Mouse (Mus musculus): ENCODE results near the gene Zcwpw1.
A peak's percentile ranks its signal among the peaks of the same experiment; 100 is the strongest.

The Zcwpw1 gene

DNA sequence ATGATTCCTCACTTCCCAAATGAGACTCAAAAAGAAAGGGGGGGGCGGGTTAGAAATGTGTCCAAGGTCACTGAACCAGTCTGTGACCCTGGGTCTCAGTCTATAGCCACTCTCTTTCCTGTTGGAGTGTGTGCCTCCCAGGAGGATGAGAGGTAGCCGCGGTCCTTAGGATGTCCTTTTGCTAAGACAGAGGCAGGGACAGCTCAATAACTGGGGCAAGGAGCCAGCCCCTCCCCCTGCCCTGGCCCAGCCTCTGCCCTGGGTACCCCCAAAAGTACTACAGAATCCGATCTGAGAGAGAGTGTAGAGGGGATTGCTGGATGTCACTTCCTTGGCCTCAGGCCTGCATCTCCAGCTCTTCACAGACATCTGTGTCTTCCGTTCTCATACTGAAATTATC lies 32.2 kb upstream of the Zcwpw1 start:
- no peak for DNase-seq (ENCODE audit: low read depth)

DNA sequence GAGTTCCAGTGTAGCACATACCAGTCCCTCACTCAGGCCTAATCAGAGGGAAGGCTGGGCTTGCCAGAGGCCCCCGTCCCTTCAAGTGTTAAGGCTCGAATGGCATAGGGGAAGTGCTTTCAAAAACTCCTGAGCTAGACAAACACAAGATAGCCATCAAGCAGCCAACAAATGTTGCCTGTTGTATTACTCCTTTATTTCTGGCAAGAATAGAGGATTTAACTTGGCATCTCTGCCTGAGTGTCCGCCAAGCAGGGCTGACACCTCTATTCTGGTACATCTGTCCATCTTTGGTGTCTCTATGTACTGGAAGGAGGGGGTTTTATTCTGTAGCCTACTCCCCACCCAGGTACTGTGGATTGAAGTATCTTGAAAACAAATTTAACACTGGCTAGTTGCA lies 31.5 kb upstream of the Zcwpw1 start:
- DNase-seq (ENCODE audit: low read depth) = no peak

- peak; percentile 79 for DNase-seq (ENCODE audit: low read depth)
Observed at GRCm38 (mm10) chr5:137756882-137757661, 30.5 kb upstream of the Zcwpw1 start.

GRCm38 (mm10) chr5:137757887-137758286 lies 29.7 kb upstream of the Zcwpw1 start:
- no peak for DNase-seq (ENCODE audit: low read depth)

- DNase-seq (ENCODE audit: low read depth) = no peak
Observed at GRCm38 (mm10) chr5:137758921-137759534, 28.6 kb upstream of the Zcwpw1 start.

DNA sequence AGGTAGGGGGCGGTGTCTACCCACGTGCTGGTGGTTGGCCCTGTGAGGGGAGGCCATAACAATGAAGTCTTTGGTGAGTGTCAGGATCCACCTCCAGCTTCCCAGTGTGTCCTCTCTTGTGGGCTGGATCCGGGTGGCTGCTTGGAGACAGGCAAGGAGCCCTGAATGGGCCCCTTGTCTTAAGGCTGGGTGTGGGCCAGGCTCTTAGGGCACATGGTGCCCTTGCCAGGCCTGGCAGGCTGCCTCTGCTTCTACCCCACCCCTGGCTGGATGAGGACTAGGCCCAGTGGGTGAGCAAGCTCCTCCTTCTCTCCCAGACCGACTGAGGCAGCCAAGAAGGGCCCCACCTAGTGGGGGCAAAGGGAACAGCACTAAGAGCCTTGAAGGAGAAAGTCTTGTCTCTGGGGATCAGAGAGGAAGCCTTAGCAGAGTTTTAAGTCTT lies 27.6 kb upstream of the Zcwpw1 start:
- peak; percentile 91 for DNase-seq (ENCODE audit: low read depth)

DNA sequence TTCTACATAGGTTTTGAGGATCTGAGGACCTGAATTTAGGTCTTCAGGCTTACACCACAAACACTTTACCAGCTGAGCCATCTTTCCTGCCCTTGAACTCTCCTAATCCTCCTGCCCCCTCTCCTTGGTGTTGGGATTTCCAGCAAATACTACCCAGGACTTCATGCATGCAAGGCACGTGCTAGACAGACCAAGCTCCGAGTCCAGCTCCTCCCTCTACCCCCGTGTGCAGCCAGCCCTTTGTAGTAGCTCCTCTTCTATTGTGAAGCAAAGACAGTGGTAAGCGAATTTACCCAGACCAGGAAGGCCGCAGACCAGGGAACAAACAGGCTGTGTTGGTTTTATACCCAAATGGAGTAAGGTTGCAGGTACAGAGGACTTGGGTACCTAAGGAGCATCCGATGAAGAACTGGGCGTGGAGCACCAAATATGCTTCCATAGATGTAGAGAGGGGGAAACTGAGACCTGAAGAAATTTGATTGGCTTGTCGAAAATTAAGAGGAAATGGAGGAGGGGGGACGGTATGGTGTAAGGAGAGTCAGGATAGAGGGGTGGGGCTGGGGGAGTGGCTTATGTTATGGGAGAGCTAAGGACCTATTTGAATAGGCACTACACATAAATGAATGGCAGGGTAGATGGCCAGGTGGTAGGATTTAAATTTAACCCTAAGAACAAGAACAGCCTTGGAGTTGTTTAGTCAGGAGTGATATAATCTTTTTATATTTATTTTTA lies 22.8 kb upstream of the Zcwpw1 start:
- no peak for DNase-seq (ENCODE audit: low read depth)

- peak; percentile 59 for DNase-seq (ENCODE audit: low read depth)
Observed at GRCm38 (mm10) chr5:137766270-137766669, 21.3 kb upstream of the Zcwpw1 start.

DNA sequence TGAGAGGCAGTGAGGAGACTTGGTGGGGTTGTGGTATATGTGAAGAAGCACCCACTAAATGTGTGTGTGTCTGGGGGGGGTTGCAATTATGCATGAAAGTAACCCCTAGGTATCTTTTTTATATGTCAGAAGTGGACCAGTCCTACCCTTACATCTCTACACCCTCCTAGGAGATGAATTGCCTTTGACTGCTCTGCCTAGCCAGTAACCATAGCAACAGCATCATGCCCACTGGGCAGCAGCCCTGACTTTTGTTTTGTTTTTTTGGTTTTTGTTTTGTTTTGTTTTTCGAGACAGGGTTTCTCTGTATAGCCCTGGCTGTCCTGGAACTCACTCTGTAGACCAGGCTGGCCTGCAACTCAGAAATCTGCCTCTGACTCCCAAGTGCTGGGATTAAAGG lies 19.1 kb upstream of the Zcwpw1 start:
- DNase-seq (ENCODE audit: low read depth) = no peak

DNA sequence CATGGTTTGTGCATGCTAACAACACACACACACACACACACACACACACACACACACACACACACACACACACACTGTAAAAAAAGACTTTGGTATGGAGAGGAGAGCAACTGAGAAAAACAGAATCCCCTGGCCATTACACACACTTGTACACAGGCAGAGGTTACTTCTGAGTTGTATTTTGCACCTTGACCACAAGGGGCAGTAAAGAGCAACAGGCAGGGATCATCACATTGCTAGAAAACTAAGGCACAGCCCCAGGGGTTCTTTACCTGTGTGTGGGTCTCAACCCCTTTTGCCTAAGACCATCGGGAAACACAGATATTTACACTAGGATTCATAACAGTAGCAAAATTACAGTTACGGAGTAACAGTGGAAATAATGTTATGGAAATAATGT lies 16.9 kb upstream of the Zcwpw1 start:
- DNase-seq (ENCODE audit: low read depth) = peak; percentile 70

GRCm38 (mm10) chr5:137772755-137773154 lies 14.8 kb upstream of the Zcwpw1 start:
- peak; percentile 73 for DNase-seq (ENCODE audit: low read depth)

DNA sequence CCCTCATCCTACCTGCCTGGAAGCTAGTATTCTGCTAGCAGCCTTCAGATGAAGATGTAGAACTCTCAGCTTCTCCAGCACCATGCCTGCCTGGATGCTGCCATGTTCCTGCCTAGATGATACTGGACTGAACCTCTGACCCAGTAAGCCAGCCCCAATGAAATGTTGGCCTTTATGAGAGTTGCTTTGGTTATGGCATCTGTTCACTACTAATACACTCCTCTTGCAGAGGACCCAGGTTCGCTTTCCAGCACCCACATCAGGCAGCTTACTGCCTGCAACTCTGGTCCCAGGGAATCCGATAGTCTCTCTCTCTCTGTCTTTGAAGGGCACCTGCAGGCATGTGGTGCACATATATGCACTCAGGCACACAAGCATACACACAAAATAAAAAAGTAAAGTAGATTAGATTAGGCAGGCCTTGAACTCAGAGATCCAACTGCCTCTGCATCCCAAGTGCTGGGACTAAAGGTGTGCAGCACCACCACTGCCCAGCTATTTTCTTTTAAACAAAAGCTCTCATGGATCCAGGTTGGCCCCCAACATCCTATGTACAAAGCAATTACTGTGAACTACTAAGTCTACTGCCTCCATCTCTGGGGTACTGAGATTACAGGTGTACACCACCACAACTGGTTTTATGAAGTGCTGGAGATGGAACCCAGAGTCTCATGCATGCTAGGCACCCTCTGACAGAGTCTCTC lies 11.9 kb upstream of the Zcwpw1 start:
- no peak for DNase-seq (ENCODE audit: low read depth)

- peak; percentile 72 for DNase-seq (ENCODE audit: low read depth)
Observed at GRCm38 (mm10) chr5:137776408-137776918, 11.1 kb upstream of the Zcwpw1 start.

GRCm38 (mm10) chr5:137777267-137777845 lies 10.2 kb upstream of the Zcwpw1 start:
- no peak for DNase-seq (ENCODE audit: low read depth)

GRCm38 (mm10) chr5:137778635-137779034 lies 9.0 kb upstream of the Zcwpw1 start, which contains the start of gene Ppp1r35:
TSS of gene Ppp1r35 (plus strand) at chr5:137778849.
- DNase-seq (ENCODE audit: low read depth) = peak; percentile 96

DNA sequence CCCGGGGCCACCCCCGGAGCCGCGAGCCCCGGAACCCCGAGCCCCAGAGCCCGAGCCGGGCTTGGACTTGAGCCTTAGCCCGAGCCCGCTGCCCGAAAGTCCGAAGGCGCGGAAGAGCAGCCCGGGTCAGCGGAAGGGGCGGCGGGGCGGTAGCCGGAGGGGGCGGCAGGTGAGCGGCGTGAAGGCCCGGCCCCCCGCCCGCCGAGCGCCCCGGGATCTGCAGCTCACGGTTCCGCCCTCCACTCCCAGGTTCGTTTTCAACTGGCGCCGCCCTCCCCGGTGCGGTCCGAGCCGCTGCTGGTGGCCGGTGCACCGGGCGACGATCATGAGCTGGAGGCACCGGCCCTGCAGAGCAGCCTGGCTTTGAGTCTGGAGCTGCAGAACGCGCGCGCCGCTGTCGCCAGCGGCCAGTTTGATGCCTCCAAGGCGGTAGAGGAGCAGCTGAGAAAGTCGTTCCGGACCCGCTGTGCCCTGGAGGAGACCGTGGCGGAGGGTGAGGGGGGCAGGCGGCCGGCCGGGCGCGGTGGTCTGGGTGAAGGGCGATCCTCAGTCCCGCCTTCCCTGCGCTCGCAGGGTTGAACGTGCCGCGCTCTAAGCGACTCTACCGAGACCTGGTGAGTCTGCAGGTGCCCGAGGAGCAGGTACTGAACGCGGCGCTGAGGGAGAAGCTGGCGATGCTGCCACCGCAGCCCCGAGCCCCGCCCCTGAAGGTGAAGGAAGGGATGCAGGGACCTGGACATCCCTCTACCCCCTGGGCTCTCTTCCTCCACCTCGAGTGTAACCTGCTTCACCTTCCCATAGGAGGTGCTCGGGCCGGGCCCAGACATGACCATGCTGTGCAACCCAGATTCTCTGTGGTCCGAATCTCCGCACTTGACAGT lies 8.3 kb upstream of the Zcwpw1 start:
- DNase-seq (ENCODE audit: low read depth) = peak; percentile 36

- no peak for DNase-seq (ENCODE audit: low read depth)
Observed at GRCm38 (mm10) chr5:137781661-137782060, 5.9 kb upstream of the Zcwpw1 start.

GRCm38 (mm10) chr5:137782776-137783522 lies 4.6 kb upstream of the Zcwpw1 start:
- no peak for DNase-seq (ENCODE audit: low read depth)

DNA sequence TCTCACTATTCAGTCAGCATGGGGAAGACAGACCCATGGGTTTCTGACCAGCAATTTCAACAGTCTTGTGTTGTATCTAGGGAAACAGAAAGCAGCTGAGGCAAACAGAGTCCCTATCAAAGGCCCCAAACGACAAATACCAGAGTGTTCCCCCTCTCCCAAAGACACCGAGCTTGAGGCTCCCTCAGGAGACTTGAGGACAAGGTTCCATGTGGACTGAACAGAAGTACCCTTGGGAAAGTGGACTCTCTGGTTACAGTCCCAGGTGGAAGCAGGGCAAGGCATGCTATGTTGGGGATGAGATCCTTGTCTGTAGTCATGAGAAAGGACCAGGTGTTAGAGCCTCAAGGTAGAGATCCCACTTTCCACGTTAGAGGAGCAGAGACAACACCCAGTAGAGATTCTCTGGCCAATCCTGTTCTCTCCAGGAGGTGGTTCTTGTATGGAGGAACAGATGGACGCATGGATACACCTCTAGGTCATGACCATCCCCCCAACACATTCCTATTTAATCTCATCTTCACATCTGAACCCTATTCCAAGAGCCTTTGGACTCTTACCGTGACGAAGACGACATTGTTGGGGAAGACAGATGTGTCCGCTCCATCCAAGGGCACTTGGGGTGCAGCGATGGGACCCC lies 3.6 kb upstream of the Zcwpw1 start:
- no peak for DNase-seq (ENCODE audit: low read depth)

Measured in 416B (cell line).